Mouse (Mus musculus) ES-Bruce4 (cell line): ENCODE measurements around the gene Tceal8.

Source experiments
- CTCF ChIP-seq: IDR thresholded peaks from one replicate; pipeline ENCODE4 v1.8.1; 2011; ENCODE audit warnings: low read depth, low read length
- EP300 ChIP-seq: IDR thresholded peaks from 2 replicates; pipeline ENCODE4 v1.6.1; 2011; ENCODE audit warnings: low read depth, low read length; ENCODE audit not compliant: insufficient read depth
- POLR2A ChIP-seq: IDR thresholded peaks from one replicate; pipeline ENCODE4 v1.8.1; 2011; ENCODE audit warnings: low read length; ENCODE audit not compliant: insufficient read depth

DNA sequence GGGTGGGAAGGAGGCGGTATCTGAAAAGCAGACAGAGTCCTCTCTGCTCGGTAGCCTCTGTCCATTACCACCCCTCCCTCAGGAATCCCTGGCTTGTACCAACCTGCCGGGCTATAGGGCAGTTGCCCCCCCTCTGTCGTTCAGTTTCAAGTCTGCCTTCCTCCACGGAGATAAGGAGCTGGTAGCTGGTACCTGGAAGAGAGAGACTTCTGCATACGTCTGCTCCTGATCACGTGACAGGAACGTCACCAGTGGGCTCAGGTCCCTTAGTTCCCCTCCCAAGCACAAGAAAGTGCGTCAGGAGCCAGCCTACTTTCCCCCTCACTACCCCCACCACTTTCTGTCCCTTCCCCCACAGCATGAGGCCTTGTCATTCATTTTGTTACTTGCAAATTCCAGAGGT is 31.5 kb upstream of the Tceal8 start, which contains the start of gene Tceal5:
- TF ChIP-seq CTCF = no peak
- TF ChIP-seq POLR2A = no peak
- no peak for TF ChIP-seq EP300
